10 mouse cellular contexts compared by ENCODE assay signal in the genomic region with DNA sequence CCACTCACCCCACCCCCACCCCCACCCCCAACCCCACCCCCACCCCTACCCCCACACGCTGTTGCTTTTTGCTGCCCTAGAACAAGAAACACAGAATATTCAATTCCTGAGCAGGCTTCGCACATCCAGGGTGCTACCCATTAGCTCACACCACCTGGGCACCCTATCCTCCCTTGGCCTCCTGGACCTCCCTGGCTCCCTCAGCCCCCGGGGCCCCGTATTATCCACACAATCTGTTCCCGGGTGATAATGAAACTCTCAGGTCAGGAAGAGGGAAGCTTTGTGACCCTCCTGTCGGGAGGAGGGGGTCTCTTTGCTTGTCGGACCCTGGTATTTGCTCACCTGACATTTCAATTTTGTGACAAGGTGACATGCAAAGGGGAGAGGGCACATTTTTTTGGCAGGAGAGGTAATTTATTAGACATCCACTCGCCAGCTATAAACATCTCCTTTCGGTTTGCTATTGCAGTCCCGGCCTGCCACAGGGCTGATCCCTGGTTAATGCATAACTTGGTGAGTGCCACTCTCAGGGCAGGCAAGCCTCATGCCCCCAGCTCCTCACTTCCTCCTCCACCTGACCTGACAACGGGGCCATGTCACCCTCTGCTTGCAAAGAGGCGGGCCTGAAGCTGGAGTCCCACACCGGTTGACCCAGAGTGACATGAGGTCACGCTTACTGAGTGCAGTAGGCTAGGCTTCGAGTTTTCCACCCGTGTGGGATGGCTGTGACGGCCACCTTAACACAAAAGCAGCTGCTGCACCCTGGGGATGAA.
A peak's percentile ranks its signal among the peaks of the same experiment; 100 is the strongest.
DNase-seq lines count a peak whose midpoint lies in the region; ATAC-seq and TF ChIP-seq lines count a peak whose summit lies in the region.
"Had no signal": no experiment of that assay in that cellular context is flagged by ENCODE, and none has a peak within 500 bp of the region (broad histone marks: within the 10 kb centered on the region; RNA-seq: fewer than 3 reads in every experiment).

No protein-coding gene starts in this region.

- H3K4me3 ChIP-seq in liver, embryonic 14.5 days (ENCODE audit: insufficient read depth in 1 of 2, low read depth in 2 of 2, low read length in 2 of 2): peak overlapping the region in 1 of 2 experiments; percentile 24; a peak in 1 of 4 replicates
- H3K4me3 ChIP-seq: heart, embryonic 15.5 days; midbrain, embryonic 12.5 days had no signal

- H3K27ac ChIP-seq in liver, embryonic 14.5 days: 0 out of 2 replicates have a peak overlapping the region, but pooled peaks have one; percentile 16
- H3K27ac ChIP-seq: heart, embryonic 15.5 days; midbrain, embryonic 12.5 days had no signal

- 0 out of 2 replicates have a peak overlapping the region, but pooled peaks have one; percentile 6 for H3K9ac ChIP-seq in liver, embryonic 14.5 days (replicated peaks)
- H3K9ac ChIP-seq: heart, embryonic 15.5 days; midbrain, embryonic 12.5 days had no signal

- no peak for TF ChIP-seq CTCF in liver, embryonic 14.5 days (IDR thresholded peaks at IDR 0.05; ENCODE audit: low read depth)

- H3K4me1 ChIP-seq in liver, embryonic 14.5 days (replicated peaks; ENCODE audit: control insufficient read depth in 2 of 2, insufficient read depth in 2 of 2, low read length in 1 of 2): peaks cover 13 to 33% of the 10 kb centered on the region in 2 experiments

- no peaks in the 10 kb centered on the region for H3K27me3 ChIP-seq in liver, embryonic 14.5 days (ENCODE audit: control insufficient read depth, insufficient read depth, low read length)
- H3K27me3 ChIP-seq: heart, embryonic 15.5 days had no signal

- TF ChIP-seq EP300 in liver, embryonic 14.5 days (IDR thresholded peaks at IDR 0.05; ENCODE audit: low read depth): no peak

- intact Hi-C loops in heart, postnatal 25 days (cut with DNase I): no loop called here

- WGBS in liver, embryonic 14.5 days (ENCODE audit: insufficient replicate concordance): 54% methylated on average over 17 of the region's 17 CpGs

- no peaks in the 10 kb centered on the region for H3K36me3 ChIP-seq in liver, embryonic 14.5 days (replicated peaks; ENCODE audit: control insufficient read depth, insufficient read depth, low read depth)
- H3K36me3 ChIP-seq: heart, embryonic 15.5 days; midbrain, embryonic 12.5 days had no signal

- ATAC-seq in common myeloid progenitor, adult 5-6 weeks (replicated peaks; ENCODE audit: low read depth, poor library complexity, severe bottlenecking): peak; percentile 51
- peak; percentile 50 for ATAC-seq in liver, embryonic 14.5 days (ENCODE audit: insufficient read depth)
- peak; percentile 40; the same call in 1 of the 2 replicates for ATAC-seq in monocyte, adult 5-6 weeks (replicated peaks; ENCODE audit: insufficient number of reproducible peaks, low FRiP score, low TSS enrichment, poor library complexity, severe bottlenecking)
- ATAC-seq in megakaryocyte-erythroid progenitor cell, adult 5-6 weeks (replicated peaks; ENCODE audit: low FRiP score, low TSS enrichment, poor library complexity, severe bottlenecking): no peak

- no peaks in the 10 kb centered on the region for H3K9me3 ChIP-seq in liver, embryonic 14.5 days (ENCODE audit: control insufficient read depth, low read length)
- H3K9me3 ChIP-seq: heart, embryonic 15.5 days; midbrain, embryonic 12.5 days had no signal

- DNase-seq in kidney, adult 8-10 months: peak; percentile 84 to 94
- DNase-seq in liver, embryonic 14.5 days (ENCODE audit: low read depth in 3 of 3, low spot score in 3 of 3): peak in 1 of 3 experiments; percentile 33
- no peak for DNase-seq in heart, postnatal 25 days (ENCODE audit: low spot score)
- no peak for DNase-seq in right cerebral cortex, postnatal 4 days
- DNase-seq: cerebellum, postnatal 14 days had no signal

- peak overlapping the region; percentile 49 for H3K4me2 ChIP-seq in liver, embryonic 14.5 days (ENCODE audit: low read depth)
- H3K4me2 ChIP-seq: heart, embryonic 15.5 days; midbrain, embryonic 12.5 days had no signal

Comparison
In these comparisons a context has a peak if more than half of its experiments do, and no peak if none do; other contexts are left out.
1. DNase-seq: peak in kidney, adult 8-10 months (2 of 2); none in heart, postnatal 25 days (single experiment) and right cerebral cortex, postnatal 4 days (single experiment).